Mouse (Mus musculus): ENCODE measurements around the gene Khdrbs2. TPM values are rescaled to one million over a fixed set of nuclear protein-coding genes. Genes with fewer than 3 reads are reported as not detected.

Gene Khdrbs2
- total RNA-seq (2021): under 1 TPM in 1 of 2 experiments, not detected in 1; 0.42 TPM
- long read RNA-seq, experiment 1: 0 reads
- long read RNA-seq, experiment 2, partial matches to known transcripts: 0 of 1 reads
- long read RNA-seq, experiment 2, other reads (novel, unspliced or antisense): 0 of 1 reads

DNA sequence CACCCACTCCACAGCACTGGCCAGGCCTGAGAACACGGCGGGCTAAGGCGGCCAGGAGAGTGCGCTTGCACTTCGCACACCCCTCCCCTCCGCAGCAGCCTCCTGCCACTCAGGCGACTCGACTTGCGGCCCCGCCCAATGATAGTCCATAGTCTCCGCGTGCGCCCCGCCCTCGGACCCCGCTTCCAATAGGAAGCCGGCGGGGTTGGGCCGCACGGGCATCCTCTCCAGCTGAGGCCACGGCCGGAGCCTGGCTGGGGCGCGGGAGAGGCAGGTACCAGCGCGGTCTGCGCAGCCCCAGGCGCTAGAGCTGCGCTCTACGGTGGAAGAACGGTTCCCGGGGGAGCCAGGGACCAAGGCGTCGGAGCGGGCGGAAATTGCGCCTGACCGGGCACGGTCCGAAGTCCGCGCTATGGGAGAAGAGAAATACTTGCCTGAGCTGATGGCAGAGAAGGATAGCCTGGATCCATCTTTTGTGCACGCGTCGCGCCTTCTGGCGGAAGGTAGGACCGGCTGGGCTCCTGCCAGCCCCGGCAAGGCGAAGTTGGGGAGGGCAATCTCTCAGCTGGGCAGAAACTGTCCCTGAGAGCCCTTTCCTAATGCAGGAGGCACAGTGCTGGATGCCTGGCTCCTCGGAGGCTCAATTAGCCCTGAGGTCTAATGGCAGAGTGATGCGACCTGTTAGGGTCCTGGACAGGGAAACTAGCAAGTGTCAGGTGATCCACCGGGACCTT lies at the start of gene Khdrbs2:
Gene Khdrbs2, plus strand, starts transcription at position 209 of the 734 bp plus-strand sequence.
- intact Hi-C loops (cut with DNase I; ENCODE audit: low total_unique reads): no loop called here
- DNase-seq: peak; percentile 67

- intact Hi-C loops (cut with DNase I; ENCODE audit: low total_unique reads): no loop called here
- no peak for DNase-seq
These were observed 2.1 kb downstream of the Khdrbs2 start for GRCm38 (mm10) chr1:32174566-32174965.

DNA sequence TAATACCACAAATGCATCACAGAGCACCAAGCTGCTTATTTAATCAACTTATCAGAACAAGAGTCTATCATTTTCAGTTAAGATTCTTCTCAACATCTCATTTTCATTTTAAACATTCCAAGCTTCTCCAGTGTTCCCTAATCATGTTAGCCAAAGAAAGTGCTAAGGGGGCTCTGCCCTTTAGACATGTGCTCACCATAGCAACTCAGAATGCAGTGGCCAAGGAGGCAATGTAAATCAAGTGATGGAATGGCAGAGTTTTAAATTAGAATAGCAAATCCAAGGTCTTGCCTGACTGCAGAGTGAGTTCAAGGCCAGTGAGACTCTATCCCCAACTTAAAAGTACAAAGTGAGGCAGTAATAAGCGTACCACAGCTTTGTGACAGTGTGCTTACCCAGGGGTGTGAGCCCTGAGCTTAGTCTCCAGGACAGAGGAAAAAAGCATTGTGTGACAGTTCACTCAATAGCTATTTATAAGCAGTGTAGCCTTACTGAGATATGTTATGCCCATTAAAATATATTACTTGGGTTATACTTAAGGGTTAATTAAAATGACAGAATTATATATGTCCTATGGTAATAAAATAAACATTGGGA lies 27.2 kb downstream of the Khdrbs2 start:
- DNase-seq: no peak
- intact Hi-C loops (cut with DNase I; ENCODE audit: low total_unique reads): no loop called here

DNA sequence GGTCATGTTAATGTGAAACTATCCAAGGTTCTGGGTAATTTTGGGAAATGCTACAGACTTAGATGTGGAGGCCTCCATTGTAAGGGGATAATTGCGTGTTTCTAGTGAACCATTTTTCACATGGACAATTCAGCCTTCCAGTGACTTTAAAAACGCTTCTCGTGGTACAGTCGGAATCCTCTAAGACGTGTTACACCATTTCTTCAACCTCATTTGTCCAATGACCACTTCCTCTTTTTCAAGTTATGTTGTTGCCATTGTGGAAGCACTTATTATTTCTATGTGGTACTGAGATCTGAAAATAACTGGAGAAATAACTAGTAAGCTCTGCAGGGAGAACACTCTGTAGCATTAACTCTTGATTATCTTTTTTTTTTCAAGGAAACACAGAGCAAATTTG lies 75.9 kb downstream of the Khdrbs2 start:
- DNase-seq: no peak
- intact Hi-C loops (cut with DNase I; ENCODE audit: low total_unique reads): no loop called here

DNA sequence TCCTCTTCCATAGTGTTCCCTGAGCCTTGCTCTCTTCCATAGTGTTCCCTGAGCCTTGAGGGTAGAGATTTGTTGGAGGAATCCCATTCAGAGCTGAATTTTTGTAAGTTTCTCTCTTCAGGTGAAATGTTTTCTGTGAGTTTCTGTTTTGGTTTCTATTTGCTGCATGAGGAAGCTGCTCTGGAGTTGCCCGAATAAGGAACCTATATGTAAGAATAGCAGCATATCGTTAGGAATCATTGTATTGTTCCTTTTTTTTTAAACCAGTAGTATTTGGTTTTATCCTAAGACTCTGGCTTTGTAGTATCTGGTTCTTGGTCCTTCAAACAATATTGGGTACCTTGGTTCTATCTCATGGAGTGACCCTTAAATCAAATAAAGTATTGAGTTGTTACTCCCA lies 77.1 kb downstream of the Khdrbs2 start:
- intact Hi-C loops (cut with DNase I; ENCODE audit: low total_unique reads): no loop called here
- no peak for DNase-seq

GRCm38 (mm10) chr1:32250337-32250736 lies 77.8 kb downstream of the Khdrbs2 start:
- no peak for DNase-seq
- intact Hi-C loops (cut with DNase I; ENCODE audit: low total_unique reads): no loop called here

GRCm38 (mm10) chr1:32258942-32259341 lies 86.4 kb downstream of the Khdrbs2 start:
- intact Hi-C loops (cut with DNase I; ENCODE audit: low total_unique reads): no loop called here
- no peak for DNase-seq

- no peak for DNase-seq
- intact Hi-C loops (cut with DNase I; ENCODE audit: low total_unique reads): no loop called here
These were observed 98.0 kb downstream of the Khdrbs2 start for GRCm38 (mm10) chr1:32270519-32270918.

GRCm38 (mm10) chr1:32294702-32295101 lies 122.2 kb downstream of the Khdrbs2 start:
- no peak for DNase-seq
- intact Hi-C loops (cut with DNase I; ENCODE audit: low total_unique reads): no loop called here

GRCm38 (mm10) chr1:32301391-32301790 lies 128.9 kb downstream of the Khdrbs2 start:
- no peak for DNase-seq
- intact Hi-C loops (cut with DNase I; ENCODE audit: low total_unique reads): no loop called here

DNA sequence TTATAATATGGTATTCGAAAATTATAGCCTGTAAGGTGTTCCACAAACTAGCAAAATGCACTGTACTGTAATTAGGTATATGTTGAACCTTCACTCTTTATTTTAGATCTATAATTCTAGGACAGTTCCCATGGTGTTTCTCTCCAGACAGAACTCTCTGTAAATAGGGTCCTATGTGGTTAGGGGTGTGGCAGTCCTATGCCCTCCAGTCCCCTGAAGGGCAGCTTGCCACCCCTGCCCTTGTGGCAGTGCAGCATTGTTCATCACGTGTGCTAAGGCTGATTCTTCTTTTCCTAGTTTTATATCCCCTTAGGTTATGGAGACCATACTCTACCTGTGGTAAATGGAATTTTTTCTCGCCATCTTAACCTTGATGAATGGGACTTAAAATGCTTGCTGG lies 136.6 kb downstream of the Khdrbs2 start:
- intact Hi-C loops (cut with DNase I; ENCODE audit: low total_unique reads): no loop called here

GRCm38 (mm10) chr1:32309637-32310036 lies 137.1 kb downstream of the Khdrbs2 start:
- intact Hi-C loops (cut with DNase I; ENCODE audit: low total_unique reads): no loop called here

More for the DNA sequence above, 136.6 kb downstream of the Khdrbs2 start:
- DNase-seq: no peak

GRCm38 (mm10) chr1:32339108-32339507 lies 166.6 kb downstream of the Khdrbs2 start:
- DNase-seq: no peak
- intact Hi-C loops (cut with DNase I; ENCODE audit: low total_unique reads): no loop called here

More at GRCm38 (mm10) chr1:32309637-32310036, 137.1 kb downstream of the Khdrbs2 start:
- no peak for DNase-seq

DNA sequence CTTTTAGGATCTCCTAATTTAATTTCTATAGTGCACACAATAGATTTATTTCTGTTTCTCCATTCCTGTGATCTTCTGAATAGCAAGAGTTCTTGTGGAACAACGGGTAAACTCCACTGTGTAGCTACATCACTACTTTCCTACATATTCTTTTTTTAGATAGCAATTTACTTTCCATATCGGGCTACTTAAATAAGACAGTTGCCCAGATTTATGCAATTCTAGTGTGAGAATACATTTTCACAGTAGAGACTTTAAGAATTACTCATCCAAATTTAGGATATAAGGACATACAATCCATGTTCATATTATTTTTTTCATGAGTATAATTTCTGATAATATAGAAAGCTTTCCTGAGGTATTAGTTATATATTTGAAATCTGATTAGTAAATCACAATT lies 175.0 kb downstream of the Khdrbs2 start:
- no peak for DNase-seq
- intact Hi-C loops (cut with DNase I; ENCODE audit: low total_unique reads): no loop called here

- DNase-seq: no peak
- intact Hi-C loops (cut with DNase I; ENCODE audit: low total_unique reads): no loop called here
These were observed 179.6 kb downstream of the Khdrbs2 start for GRCm38 (mm10) chr1:32352076-32352475.

GRCm38 (mm10) chr1:32363539-32363938 lies 191.0 kb downstream of the Khdrbs2 start:
- intact Hi-C loops (cut with DNase I; ENCODE audit: low total_unique reads): no loop called here
- no peak for DNase-seq

DNA sequence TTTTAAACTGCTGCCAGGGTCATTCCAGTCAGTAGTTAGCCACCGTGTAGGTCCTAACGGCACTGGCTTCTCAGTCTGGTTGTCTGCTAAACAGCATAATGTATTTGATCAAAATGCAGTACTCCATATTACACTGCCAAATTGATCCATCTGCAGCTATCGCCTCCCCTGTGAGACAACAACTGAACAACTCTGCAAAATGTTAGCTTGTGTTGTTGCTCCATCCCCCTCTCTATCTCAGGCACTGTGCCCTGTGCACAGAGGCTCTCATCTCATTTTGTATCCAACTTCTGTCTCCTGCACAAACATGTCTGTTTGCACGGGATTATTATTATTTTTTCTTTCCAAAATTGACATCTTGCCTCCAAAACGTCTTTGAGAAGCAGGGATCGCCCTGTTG lies 225.0 kb downstream of the Khdrbs2 start:
- no peak for DNase-seq
- intact Hi-C loops (cut with DNase I; ENCODE audit: low total_unique reads): no loop called here

DNA sequence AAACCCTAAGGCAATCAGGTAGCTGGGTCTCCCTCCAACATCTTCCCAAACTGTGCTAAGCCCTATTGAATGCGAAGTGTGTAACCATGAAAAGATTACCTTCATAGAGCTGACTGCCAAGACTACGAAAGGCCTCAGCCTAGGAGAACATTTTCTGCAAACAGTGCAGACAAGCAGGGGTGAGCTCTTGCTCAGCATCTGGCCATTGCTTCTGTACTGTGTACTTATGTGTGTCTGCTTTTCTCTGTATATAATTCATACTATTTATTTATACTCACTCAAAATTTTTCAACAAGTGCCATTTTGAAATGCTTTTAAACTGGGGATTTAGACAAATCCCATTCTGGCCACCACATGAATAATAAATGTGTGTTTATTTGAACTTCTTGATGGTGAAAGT lies 235.1 kb downstream of the Khdrbs2 start:
- no peak for DNase-seq
- intact Hi-C loops (cut with DNase I; ENCODE audit: low total_unique reads): no loop called here

GRCm38 (mm10) chr1:32428410-32428809 lies 255.9 kb downstream of the Khdrbs2 start:
- DNase-seq: no peak
- intact Hi-C loops (cut with DNase I; ENCODE audit: low total_unique reads): no loop called here

DNA sequence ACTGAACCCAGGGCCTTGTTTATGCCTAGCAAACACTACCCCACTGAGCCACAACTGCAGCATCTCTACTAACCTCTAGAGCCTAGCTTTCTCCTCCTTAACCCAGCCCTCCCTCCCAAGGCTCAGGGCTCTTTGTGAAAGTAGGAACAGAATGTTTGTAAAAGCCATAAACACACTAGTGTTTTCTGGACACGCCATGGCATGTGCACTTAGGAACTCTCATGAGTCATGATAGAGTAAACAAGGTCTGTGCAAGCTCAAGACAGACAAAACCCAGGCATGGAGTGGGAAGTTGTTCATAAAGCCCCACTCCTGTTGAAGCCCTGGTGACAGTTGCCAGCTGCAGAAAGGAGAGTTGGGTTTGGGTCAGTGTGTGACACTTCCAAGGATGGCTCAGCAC lies 257.0 kb downstream of the Khdrbs2 start:
- intact Hi-C loops (cut with DNase I; ENCODE audit: low total_unique reads): no loop called here
- DNase-seq: no peak

- no peak for DNase-seq
- intact Hi-C loops (cut with DNase I; ENCODE audit: low total_unique reads): no loop called here
These were observed 258.0 kb downstream of the Khdrbs2 start for GRCm38 (mm10) chr1:32430516-32430915.
